Mouse (Mus musculus) kidney, adult 8-10 months (tissue): ENCODE data around the gene Abca4.

Source experiments
- DNase-seq, 2 experiments: peaks; one replicate each; pipeline ENCODE4 v3.0.0; 2022

The Abca4 gene

DNA sequence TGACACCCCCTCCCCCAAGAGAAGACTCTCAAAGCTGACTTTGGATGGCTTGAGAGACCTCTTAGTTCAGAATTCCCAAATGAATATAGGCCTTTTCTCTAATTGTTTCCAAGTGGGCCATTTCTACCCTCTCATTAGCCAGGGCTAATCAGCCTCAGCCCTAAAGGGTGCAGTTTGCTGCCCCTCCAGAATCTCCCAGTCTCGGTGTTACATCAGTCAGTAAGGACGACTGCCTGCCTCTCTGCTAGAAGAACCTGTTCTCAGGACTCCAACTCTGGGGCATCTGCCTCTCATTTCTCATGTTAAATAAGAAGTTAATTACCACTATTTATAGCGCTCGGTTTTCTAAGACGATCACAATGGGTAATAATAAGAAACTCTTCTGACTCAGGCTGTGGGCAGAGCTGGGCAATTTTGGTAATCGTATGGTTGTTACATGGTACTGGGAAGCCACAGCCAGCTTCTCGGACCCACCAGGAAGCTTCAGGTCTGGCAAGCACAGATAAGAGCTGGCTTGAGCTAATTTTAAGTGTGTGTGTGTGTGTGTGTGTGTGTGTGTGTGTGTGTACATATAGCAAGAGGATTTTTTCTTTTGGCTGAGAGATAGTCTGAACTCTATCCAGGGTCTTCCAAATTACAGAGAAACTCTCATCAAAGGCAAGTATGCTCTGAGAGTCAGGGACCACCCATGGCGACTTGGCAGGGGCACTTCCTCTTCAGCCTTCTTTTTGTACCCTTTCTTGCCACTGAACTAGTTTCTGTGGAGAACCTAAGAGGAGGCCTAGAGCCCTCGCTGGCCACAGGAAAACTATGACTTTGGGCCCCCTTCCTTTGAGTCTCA, 67.1 kb downstream of the Abca4 start:
- DNase-seq, result no peak

DNA sequence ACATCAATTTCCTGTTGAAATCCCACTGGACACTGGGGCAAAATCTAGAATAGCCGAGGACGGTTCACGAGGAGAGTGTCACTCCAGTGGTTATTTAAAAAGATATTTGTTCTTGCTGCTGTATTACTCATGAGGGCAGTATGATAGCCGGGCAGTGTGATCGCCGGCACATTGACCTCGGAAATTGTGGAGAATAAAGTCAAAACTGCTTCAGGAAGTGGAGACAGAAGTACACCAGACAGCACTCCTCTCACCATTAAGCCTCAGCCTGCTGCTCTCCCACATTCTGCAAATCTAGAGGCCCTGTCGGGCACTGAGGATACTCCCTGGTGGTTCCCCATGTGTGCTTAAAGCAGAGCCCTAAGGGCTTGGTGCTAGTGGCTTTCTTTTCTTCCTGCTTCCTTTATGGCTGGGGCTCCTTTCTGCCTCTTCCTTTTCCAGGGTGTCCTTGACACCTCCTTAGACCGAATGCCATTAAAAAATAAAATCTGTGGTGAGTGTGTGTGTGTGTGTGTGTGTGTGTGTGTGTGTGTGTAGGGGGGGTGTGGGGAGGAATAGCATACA, 74.5 kb downstream of the Abca4 start:
- DNase-seq, result no peak

DNA sequence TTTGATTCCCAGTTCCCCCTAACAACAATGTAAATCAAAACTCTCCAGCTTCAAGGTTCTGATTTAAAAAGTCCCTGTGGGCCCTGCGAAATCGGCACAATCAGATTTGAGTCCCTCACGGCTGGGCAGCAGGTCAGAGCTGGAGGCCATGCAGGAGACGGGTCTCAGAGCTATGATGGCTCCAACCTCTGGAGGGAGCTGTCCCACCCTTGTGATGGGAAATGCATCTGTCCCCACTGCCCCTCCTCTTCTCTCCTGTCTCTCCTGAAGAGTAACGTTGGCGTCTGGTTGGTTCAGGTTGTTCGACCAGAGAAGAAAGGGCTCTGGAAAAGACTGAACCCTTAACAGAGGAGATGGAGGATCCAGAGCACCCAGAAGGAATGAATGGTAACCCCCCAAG, 75.5 kb downstream of the Abca4 start:
- no peak for DNase-seq

DNA sequence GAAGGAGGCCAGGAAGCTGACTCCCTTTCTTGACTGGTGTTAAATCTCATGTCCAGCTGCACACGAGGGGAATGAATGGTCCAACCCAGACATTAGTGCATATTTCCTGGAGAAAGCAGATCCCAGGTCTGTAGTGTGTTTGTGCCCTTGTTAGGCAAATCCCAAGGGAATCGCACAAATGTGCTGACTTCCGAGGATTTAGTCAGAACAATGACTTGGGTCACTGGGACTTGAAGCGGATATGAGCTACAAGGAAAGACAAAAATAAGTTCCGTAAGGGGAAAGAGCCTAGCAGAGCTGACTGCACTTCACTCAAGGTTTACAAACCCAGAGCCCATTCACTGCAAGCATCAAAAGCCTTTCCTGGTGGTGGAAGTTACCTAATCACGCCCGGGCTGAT, 76.0 kb downstream of the Abca4 start:
- DNase-seq, result peak; percentile 51 to 77

DNA sequence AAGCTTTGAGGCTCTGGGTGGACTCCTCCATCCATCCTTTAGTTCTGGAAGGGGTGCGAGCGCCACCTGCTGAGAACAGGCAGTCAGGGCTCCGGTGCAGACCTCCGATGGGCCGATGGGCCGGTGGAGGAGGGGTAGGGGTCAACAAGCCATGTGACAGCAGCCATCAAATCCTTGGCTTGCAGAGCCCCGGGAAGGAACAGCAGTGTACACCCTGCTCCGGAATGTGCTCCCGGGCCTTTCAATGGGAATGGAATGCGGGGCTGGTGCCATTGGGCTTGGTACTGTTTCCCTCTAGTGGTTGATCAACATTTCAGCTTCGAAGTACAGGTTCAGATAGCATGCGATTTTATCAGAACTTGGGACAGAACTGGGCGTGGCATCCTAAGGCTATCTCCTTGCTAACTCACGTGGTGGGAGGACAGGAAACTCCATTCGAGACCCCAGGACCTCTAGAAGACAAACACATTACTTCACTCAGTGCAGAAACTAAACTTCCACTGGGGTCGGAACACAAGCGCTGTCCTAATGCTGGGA, 78.0 kb downstream of the Abca4 start:
- DNase-seq, result peak; percentile 97 to 98

DNA sequence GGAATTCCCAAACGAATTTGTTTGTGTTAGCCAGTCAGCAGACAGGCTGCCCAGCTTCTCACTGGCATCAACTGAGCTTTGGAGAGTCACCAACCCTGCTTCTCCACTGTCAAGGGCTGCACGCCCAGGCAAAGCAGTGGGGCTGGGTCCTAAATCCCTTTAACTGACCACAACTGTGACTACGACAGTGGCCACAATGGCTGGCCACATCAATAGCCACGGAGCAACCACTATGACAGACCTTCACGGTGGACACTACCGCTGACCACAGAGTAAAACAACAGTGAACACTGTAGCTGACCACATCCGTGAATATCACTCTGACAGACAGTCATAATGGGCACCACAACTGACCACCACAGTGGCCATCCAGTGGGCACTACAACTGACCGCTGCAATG, 78.6 kb downstream of the Abca4 start:
- DNase-seq, result no peak

DNA sequence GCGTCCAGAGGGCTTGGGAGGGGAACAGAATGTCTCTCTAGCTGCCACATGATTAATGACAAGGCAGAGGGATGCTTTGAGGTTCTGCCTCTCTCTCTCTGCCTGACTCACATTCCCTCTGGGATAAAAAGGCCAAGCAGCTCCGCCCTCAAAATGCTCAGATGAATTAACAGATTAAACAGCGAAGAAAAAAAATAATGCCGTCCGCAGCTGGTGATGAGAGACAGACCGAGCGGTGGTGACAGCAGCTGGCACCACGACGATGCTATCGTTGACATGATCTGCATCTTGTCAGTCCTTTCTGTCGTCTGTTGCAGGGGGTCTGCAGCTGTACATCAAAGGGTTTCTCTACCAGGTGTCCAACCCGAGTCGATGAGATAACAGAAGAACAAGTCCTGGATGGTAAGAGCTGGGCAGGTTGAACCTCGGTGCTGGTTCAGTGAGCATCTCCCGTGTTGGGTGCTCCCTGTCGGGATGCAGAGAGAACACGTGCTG, 84.8 kb downstream of the Abca4 start:
- no peak for DNase-seq

DNA sequence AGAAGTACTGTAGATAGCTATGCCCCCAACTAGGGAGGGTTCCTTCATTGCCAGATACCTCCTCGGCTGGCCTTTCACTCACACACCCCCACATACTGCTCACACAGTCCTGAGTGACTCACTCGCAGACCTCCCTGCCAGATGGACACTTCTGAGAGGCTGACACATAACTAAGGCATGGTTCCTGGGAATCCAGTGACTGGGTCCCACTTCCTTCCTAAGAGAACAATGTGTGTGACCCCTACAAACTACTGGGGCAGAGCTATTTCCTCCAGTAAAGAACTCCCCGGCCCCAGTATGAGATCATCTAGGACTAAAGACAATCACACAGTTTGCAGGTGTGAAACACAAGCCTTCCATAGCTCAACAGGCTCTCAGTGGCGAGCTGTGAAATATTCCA, 86.5 kb downstream of the Abca4 start:
- peak in 1 of 2 experiments; percentile 32 for DNase-seq

DNA sequence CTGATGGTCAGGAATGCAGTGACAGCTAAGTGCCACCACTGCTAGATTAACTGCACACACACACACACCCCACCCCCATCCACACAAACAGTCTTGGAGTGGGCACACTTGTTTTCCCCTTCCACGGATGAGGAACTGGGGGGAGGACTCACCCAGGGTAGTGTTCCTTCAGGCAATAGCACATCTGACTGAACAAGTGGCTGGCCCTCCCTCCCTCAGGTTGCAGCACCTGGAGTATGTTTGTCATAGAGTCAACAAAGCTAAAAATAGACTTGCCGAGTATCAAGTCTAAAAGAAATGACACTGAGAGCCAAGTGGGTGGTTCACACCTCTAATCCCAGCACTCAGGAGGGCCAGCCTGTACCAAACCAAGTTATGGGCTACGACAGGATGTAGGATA, 87.4 kb downstream of the Abca4 start:
- peak in 1 of 2 experiments; percentile 54 for DNase-seq

DNA sequence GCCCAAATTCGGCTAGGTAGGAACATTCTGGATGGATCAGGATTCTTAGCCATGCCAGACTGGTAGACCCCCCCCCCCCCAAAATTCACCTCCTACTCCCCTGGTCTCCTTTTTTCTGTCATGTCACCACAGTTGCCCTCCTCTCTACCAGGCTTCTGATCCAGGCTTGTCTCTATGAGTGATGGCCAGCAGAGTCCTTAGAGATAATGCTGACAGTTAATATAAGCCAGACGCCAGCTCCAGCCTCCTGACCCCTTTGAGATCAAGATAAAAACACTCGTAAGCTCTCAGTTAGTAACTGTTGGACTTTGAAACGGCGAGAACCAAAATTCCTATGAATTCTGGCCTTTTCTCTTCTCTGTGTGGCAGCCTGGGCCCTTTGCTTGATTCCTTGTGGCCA, 89.0 kb downstream of the Abca4 start:
- DNase-seq, result no peak

DNA sequence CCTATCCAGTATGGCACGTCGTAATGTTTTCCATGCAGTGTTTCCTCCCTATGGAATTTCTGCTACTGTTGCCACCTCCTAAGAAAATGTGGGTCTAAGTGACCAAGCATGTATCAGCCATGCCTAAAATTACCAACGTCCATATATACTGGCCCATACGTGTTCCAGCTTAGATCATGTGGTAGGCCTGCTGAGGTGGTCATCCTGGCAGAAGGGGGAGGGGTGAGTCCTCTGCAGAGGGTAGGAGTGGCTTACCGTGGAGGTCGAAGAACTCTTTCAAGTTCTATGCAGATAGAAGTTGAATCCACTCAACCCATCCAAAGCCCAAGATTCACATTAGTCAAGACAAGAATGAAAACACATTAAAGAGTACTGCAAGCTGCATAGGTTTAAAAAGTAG, 89.6 kb downstream of the Abca4 start:
- DNase-seq, result no peak

DNA sequence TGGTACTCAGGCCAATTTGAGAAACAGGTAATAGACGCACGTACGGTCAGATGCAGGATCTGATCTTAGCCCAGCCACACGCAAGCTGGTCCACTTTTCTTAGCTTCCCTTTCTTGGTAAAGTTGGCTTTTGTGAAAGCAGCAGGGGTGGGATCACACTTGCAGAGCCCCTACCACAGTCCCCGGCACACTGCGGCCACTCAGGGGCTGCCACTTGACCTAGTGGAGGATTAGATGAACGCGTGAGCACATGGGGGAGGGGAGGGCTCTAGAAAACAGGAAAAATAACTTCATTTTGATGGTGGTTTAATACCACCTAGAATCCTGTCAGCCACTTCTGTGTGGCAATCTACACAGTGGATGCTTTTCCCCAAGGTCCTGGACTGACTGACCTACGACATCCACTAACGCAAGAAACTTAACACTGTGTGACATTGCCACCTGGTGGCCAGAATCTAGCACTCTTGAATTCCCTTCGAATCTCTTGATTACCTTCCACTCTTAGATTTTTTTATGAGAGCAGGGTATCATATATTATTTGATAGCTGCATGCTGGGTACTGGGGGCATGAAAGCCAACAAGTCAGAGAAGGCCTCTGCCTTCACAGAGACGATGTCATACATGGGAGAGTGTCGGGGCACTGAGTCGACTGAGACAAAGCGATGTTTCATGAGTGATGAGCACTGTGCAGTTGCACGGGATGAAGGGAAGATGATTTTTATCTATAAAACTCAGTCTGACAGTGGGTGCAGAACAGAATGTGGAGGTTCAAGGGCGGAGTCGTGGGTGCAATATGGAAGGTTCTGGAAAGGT, 96.6 kb downstream of the Abca4 start:
- peak; percentile 63 to 80 for DNase-seq

DNA sequence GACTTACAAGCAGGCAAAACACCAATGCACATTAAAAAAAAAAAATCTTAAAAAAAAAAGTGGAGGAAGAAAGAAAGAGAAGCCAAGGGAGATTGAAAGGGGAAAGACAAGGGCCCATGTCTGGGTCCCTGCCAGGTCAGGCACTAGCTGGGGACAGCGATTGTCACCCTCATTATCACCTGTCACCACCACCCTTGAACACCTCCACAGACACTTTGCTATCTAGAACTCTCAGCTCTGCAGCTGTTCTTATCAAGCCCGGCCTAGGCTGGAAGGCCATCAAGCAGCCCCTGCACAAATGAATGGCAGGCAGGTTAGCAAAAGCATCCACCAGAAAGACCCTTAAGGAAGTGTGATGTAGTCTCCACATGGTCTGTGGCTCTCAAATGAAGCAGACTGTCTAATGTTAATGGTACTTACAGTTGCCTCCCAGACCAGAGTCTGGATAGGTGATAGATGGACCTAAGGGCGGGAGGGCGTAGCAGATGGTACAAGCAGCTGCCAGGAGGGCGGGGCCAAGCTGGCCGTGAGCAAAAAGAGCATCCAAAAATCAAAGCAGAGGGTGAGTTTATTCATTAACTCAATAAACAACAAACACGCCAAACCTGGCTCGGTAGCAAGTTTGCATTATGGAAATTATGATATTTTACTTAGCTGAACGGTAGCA, 98.1 kb downstream of the Abca4 start:
- DNase-seq, result peak; percentile 40 to 54

DNA sequence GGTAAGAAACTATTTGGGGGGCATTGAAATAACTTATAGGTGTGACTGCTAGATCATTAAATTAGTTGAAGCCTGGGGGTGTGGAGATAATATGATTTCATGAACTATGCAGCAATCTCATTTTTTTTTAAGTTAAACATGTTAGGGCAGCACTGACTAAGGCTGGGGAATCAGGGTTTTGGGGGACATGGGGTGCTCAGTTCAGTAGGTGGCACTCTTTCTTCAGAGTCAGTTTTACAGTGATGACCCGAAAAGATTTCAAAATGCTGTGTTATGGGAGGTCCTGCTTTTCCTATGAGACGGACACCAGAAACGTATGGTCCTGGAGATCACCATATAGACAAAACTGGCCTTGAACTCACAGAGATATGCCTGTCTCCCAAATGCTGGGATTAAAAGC, 99.2 kb downstream of the Abca4 start:
- no peak for DNase-seq

DNA sequence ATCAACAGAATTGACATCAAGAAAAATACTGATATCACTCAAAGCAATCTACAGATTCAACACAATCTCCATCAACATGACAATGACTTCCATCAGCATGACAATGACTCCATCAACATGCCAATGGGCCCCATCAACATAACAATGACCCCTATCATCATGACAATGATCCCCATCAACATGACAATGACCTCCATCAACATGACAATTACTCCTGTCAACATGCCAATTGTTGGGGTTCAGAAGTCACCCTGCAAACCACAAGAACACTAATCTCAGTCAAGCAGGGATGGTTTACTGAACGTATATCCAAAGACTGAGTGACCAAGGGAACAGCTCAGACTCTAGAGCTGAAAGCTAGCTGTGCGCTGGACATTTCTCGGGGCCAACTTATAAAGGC, 101.2 kb downstream of the Abca4 start:
- DNase-seq, result no peak

DNA sequence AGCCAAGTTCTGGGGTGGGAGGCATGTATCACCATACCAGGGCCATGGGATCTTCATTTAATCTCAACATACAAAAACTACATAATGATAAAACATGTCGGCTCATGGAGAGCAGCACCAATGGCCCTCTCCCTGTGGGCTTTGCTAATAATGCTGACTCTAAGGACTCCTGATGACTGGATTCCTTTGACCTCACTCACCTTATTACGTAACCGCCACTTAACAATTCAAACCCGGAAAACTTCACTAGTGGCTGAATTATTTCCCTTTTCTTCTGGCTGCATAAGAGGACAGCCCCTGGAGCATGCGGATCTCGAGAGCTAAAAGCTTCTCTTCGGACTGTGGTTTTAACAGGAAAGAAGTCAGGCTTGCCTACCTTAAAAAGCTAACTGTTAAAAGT, 106.6 kb downstream of the Abca4 start:
- DNase-seq, result no peak

DNA sequence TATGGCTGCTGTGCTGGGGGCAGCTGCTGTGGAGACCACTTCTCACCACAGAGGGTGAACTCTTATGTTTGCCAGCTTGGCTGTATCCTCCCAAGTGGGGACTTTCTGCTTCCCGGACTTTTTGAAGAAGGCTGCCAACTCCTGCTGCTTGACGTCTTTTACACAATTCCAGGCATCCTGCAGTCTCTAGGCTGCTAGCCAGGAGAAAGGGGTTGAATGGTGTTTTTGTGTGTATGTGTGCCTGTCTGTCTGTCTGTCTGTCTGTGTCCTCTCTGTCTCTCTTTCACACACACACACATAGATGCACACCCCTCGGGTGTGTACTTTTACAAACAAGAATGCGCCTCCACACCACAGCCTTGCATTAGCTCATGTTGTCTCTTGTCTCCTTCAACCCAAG, 108.2 kb downstream of the Abca4 start:
- no peak for DNase-seq

DNA sequence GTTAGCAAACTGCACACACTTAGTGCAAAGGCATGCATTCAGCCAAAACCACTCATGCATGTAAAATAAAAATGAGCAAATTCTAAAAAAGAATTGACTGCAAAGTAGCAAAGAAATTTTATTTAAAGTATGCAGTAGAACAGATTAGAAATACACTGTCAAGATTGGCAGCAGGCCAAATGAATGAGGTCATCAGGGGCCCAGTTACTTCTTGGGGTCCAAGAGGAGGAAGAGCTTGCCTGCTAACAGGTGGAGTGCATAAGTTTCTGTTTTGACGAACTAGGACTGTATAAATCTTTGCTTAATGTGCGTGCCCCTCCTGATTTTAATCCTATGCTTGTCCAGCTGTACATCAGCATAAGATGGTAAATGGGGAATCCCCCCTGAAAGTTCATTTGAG, 109.8 kb downstream of the Abca4 start:
- DNase-seq, result no peak

DNA sequence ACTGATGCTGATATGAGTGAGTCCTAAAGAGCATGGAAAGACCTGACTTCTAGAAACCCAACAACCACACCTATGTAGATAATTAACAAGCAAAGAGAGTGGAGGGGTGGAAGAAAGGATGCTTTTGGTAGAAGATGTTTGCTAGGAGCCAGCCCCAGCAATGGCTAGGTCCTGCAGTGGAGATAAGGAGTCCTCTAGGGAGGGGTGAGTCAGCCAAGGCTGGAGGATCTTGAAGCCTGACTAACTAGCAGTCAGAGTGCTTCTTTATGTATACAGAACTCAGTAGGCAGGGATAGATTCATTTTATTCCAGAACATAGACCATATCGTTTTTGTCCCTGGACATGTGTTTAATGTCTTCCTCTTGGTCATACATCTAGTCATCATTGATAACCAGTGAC, 115.2 kb downstream of the Abca4 start:
- DNase-seq, result no peak

DNA sequence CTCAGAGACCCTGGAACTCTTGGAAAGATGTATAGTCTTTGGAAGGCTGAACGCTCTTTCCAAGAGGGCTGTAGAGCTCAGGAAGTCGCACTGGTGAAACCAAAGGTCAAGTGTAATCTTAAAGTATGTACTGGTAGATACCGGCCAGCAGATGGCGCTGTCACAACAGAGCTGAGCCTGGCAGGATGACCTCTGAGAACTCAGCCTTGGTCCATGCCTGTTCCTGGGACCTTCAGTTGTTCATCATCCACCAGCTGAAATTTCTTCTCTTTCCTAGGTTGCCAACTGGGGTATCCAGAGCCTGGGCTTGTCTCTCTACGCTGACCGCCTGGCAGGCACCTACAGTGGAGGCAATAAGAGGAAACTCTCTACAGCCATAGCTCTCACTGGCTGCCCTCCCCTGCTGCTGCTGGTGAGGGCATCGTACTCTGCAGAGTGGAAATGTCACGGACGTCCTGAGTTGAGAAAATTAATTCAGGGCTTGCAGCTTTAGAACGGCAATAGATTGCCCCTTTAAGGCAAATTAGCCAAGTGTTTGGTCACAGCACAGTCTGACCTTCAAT, 125.5 kb downstream of the Abca4 start:
- peak; percentile 71 to 83 for DNase-seq

DNA sequence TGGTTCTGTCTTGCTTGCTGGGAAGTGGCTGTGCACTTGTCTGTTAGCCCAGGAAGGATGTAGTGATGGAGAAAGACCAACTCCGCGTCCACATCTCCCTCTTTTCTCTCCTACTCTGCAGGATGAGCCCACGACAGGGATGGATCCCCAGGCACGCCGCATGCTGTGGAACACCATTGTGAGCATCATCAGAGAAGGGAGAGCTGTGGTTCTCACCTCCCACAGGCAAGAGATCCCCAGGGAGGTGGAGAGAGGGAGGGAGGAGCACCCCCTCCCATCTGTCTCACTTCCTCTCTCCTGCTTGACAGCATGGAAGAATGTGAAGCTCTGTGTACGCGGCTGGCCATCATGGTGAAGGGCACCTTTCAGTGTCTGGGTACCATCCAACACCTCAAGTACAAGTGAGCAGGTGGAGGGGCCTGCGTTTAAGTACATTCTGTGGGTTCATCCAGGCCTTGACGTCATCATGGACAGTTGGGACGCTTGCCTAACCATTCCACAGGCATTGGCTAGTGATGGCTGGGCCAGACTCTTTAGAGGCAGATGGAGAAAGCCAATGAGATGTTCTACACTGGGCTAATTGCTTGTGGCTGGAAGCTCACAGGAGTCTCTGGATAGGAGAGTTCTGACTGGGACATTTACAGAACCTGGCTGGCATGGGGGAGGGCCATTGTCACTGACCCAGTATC, 126.5 kb downstream of the Abca4 start:
- no peak for DNase-seq
